In genomic region chr11:116571767-116572679, GRCm38 (mm10) we compare ENCODE assay signal across 8 mouse cellular contexts. TPM values are rescaled to one million over a fixed set of nuclear protein-coding genes. Genes with fewer than 3 reads are reported as not detected.
A peak's percentile ranks its signal among the peaks of the same experiment; 100 is the strongest.
DNase-seq lines count a peak whose midpoint lies in the region; ATAC-seq and TF ChIP-seq lines count a peak whose summit lies in the region.
"Had no signal": no experiment of that assay in that cellular context is flagged by ENCODE, and none has a peak within 500 bp of the region (broad histone marks: within the 10 kb centered on the region; RNA-seq: fewer than 3 reads in every experiment).

No protein-coding gene starts in this region.

- no peaks in the 10 kb centered on the region for H3K9me3 ChIP-seq in CH12.LX (replicated peaks; ENCODE audit: low read length)
- H3K9me3 ChIP-seq in liver, embryonic 11.5 days (ENCODE audit: control insufficient read depth, low read length), result no peaks in the 10 kb centered on the region
- H3K9me3 ChIP-seq in forebrain, embryonic 14.5 days (replicated peaks; ENCODE audit: control insufficient read depth, low read length), result no peaks in the 10 kb centered on the region

- no peak for DNase-seq in CH12.LX (ENCODE audit: extremely low read depth)
- peak; percentile 75 for DNase-seq in Muller cell, postnatal 12 days (ENCODE audit: inconsistent ontology term)
- no peak for DNase-seq in liver, embryonic 11.5 days (ENCODE audit: low spot score)
- no peak for DNase-seq in kidney, postnatal 25 days
- no peak for DNase-seq in right cerebral cortex, adult 2 months (ENCODE audit: low spot score in 2 of 2)
- no peak for DNase-seq in forebrain, embryonic 14.5 days (ENCODE audit: low spot score)

- 52% methylated on average over 19 of the region's 19 CpGs for WGBS in liver, embryonic 11.5 days
- WGBS in forebrain, embryonic 14.5 days, result 86% methylated on average over 19 of the region's 19 CpGs

- no peak for TF ChIP-seq POLR2A in CH12.LX (IDR thresholded peaks at IDR 0.05; ENCODE audit: low read depth, low read length)

- H3K27me3 ChIP-seq in CH12.LX (replicated peaks), result no peaks in the 10 kb centered on the region
- H3K27me3 ChIP-seq in liver, embryonic 11.5 days (replicated peaks; ENCODE audit: control insufficient read depth, insufficient read depth, low read length), result no peaks in the 10 kb centered on the region
- H3K27me3 ChIP-seq in forebrain, embryonic 14.5 days (replicated peaks; ENCODE audit: control insufficient read depth, insufficient read depth, low read length), result no peaks in the 10 kb centered on the region

- H3K27ac ChIP-seq in CH12.LX (ENCODE audit: insufficient read depth, low read depth), result no peak overlapping the region; the same call in 1 of the 2 replicates
- peak overlapping the region; percentile 84 for H3K27ac ChIP-seq in liver, embryonic 11.5 days (ENCODE audit: low read depth, low read length)
- no peak overlapping the region; the same call in 1 of the 2 replicates for H3K27ac ChIP-seq in forebrain, embryonic 14.5 days (ENCODE audit: low read depth, low read length)

- no peak for TF ChIP-seq EP300 in CH12.LX (IDR thresholded peaks at IDR 0.05; ENCODE audit: low read length)

- peak; percentile 75 for ATAC-seq in erythroid progenitor cell, adult 5-6 weeks (replicated peaks; ENCODE audit: low FRiP score, poor library complexity, severe bottlenecking)
- peak; percentile 58 for ATAC-seq in liver, embryonic 11.5 days (replicated peaks; ENCODE audit: low FRiP score)
- ATAC-seq in forebrain, embryonic 14.5 days, result no peak

- no peak overlapping the region for H3K9ac ChIP-seq in CH12.LX (ENCODE audit: insufficient read depth, low read depth)
- H3K9ac ChIP-seq in liver, embryonic 11.5 days (ENCODE audit: low read depth, low read length), result peak overlapping the region; percentile 44
- no peak overlapping the region for H3K9ac ChIP-seq in forebrain, embryonic 14.5 days (ENCODE audit: low read length)

- no peak for TF ChIP-seq CTCF in CH12.LX (conservative IDR thresholded peaks at IDR 0.05 in 1 of 2, IDR thresholded peaks at IDR 0.05 in 1 of 2; ENCODE audit: low read depth in 2 of 2, low read length in 2 of 2)

- TF ChIP-seq RAD21 in CH12.LX (IDR thresholded peaks at IDR 0.05; ENCODE audit: low read depth, low read length), result no peak

- H3K36me3 ChIP-seq in CH12.LX (replicated peaks in 1 of 2; ENCODE audit: control insufficient read depth in 1 of 2, insufficient read depth in 1 of 2, low read length in 1 of 2), result peaks cover 0 to 45% of the 10 kb centered on the region in 2 experiments
- no peaks in the 10 kb centered on the region for H3K36me3 ChIP-seq in liver, embryonic 11.5 days (ENCODE audit: control insufficient read depth, insufficient read depth, low read length)
- H3K36me3 ChIP-seq in forebrain, embryonic 14.5 days (ENCODE audit: control insufficient read depth, insufficient read depth, low read length), result 0 out of 2 replicates have a peak, but pooled peaks cover 3% of the 10 kb centered on the region

- peak overlapping the region; percentile 11; the same call in 1 of the 2 replicates for H3K4me2 ChIP-seq in CH12.LX (ENCODE audit: insufficient read depth, low read depth, poor library complexity, severe bottlenecking)
- peak overlapping the region; percentile 52 for H3K4me2 ChIP-seq in liver, embryonic 11.5 days
- H3K4me2 ChIP-seq in forebrain, embryonic 14.5 days (ENCODE audit: low read length), result no peak overlapping the region

- in situ Hi-C loops in CH12.LX (cut with MboI; ENCODE audit: low pct_ligation_motif_present, low pct_unique_long_range_greater_than_20kb, low sequenced_read_pairs), result no loop called here

- peak overlapping the region in 1 of 3 experiments; percentile 6 for H3K4me3 ChIP-seq in CH12.LX (replicated peaks in 1 of 3; ENCODE audit: low read depth in 2 of 3, low read length in 2 of 3, poor library complexity in 1 of 3)
- peak overlapping the region; percentile 4; the same call in 1 of the 2 replicates for H3K4me3 ChIP-seq in liver, embryonic 11.5 days (ENCODE audit: low read depth, low read length)
- H3K4me3 ChIP-seq in forebrain, embryonic 14.5 days (ENCODE audit: low read depth, low read length), result no peak overlapping the region

- dilution Hi-C loops in CH12.LX (cut with MboI; ENCODE audit: extremely low pct_ligation_motif_present, extremely low pct_unique_long_range_greater_than_20kb, low sequenced_read_pairs), result no loop called here

- H3K79me2 ChIP-seq in CH12.LX (replicated peaks; ENCODE audit: control insufficient read depth, extremely low read depth, insufficient read depth, poor library complexity, severe bottlenecking), result peaks cover 12% of the 10 kb centered on the region

- peaks cover 22 to 92% of the 10 kb centered on the region in 2 experiments for H3K4me1 ChIP-seq in CH12.LX (ENCODE audit: control insufficient read depth in 1 of 2, insufficient read depth in 2 of 2)
- H3K4me1 ChIP-seq in liver, embryonic 11.5 days (replicated peaks; ENCODE audit: control insufficient read depth, insufficient read depth, low read length), result peaks cover 52% of the 10 kb centered on the region
- H3K4me1 ChIP-seq in forebrain, embryonic 14.5 days (ENCODE audit: control insufficient read depth, insufficient read depth, low read length), result peaks cover 9% of the 10 kb centered on the region

TF ChIP-seq in CH12.LX, 34 proteins besides CTCF, POLR2A, EP300 and RAD21:
- TF ChIP-seq SMC3 (IDR thresholded peaks at IDR 0.05; ENCODE audit: low read depth, low read length), result no peak
- TF ChIP-seq USF1 (IDR thresholded peaks at IDR 0.05; ENCODE audit: low read depth, low read length), result no peak
- no peak for TF ChIP-seq ZC3H11A (IDR thresholded peaks at IDR 0.05; ENCODE audit: low read depth, low read length)
- no peak for TF ChIP-seq MAZ (IDR thresholded peaks at IDR 0.05; ENCODE audit: low read depth, low read length)
- no peak for TF ChIP-seq PAX5 (IDR thresholded peaks at IDR 0.05; ENCODE audit: low read length)
- no peak for TF ChIP-seq ZKSCAN1 (IDR thresholded peaks at IDR 0.05; ENCODE audit: borderline replicate concordance, low read depth, low read length)
- TF ChIP-seq CHD1 (IDR thresholded peaks at IDR 0.05; ENCODE audit: low read depth, low read length), result no peak
- TF ChIP-seq MAX (IDR thresholded peaks at IDR 0.05; ENCODE audit: low read length), result peak; percentile 53; the same call in 1 of the 2 replicates
- TF ChIP-seq MYC (IDR thresholded peaks at IDR 0.05; ENCODE audit: low read depth, low read length), result no peak
- no peak for TF ChIP-seq TBP (conservative IDR thresholded peaks at IDR 0.05; ENCODE audit: low read depth, low read length)
- TF ChIP-seq BHLHE40 (IDR thresholded peaks at IDR 0.05; ENCODE audit: low read depth, low read length), result peak; percentile 73
- TF ChIP-seq IRF4 (IDR thresholded peaks at IDR 0.05; ENCODE audit: low read depth, low read length), result no peak
- no peak for TF ChIP-seq USF2 (conservative IDR thresholded peaks at IDR 0.05; ENCODE audit: low read depth, low read length)

RNA-seq across cellular contexts. Expression of gene Ube2o, which starts 9.2 kb away (rescaled TPM):
- total RNA-seq in CH12.LX (2012; rRNA removed) (37.6 and 42.8 TPM in 2 replicates), CH12.LX (2014; rRNA removed) (12.6 and 12.7 TPM in 2 replicates)
- polyA plus RNA-seq in CH12.LX (2012; ENCODE audit: insufficient read length, low read depth), result 50.5 and 61.7 TPM in 2 replicates
- total RNA-seq in erythroid progenitor cell, adult 5-6 weeks (2015; ENCODE audit: low replicate concordance), result 95.5 and 136 TPM in 2 replicates
- 126 and 150 TPM in 2 replicates for total RNA-seq in erythroid progenitor cell, adult 5-6 weeks (2017; ENCODE audit: low replicate concordance)
- 13.5 and 13.9 TPM in 2 replicates for polyA plus RNA-seq in liver, embryonic 11.5 days (2014; fragmentation: Nextera tagmentation; extraction: Ambion mirVana)
- 16.7 and 20.7 TPM in 2 replicates for polyA plus RNA-seq in forebrain, embryonic 14.5 days (2014; fragmentation: Nextera tagmentation; extraction: Ambion mirVana)

RNA-seq across cellular contexts. Expression of gene Aanat, which starts 14.2 kb away (rescaled TPM):
- not detected in 2 replicates for total RNA-seq in CH12.LX (2012; rRNA removed)
- total RNA-seq in CH12.LX (2014; rRNA removed), result not detected in 2 replicates
- polyA plus RNA-seq in CH12.LX (2012; ENCODE audit: insufficient read length, low read depth), result not detected in 2 replicates
- not detected in 2 replicates for total RNA-seq in erythroid progenitor cell, adult 5-6 weeks (2015; ENCODE audit: low replicate concordance)
- not detected in 2 replicates for total RNA-seq in erythroid progenitor cell, adult 5-6 weeks (2017; ENCODE audit: low replicate concordance)
- not detected in 2 replicates for polyA plus RNA-seq in liver, embryonic 11.5 days (2014; fragmentation: Nextera tagmentation; extraction: Ambion mirVana)
- 0.36 TPM in 1 of 2 replicates, not detected in the other for polyA plus RNA-seq in forebrain, embryonic 14.5 days (2014; fragmentation: Nextera tagmentation; extraction: Ambion mirVana)
- polyA plus RNA-seq: intestine, embryonic 14.5 days had no signal

RNA-seq across cellular contexts. Expression of gene Sphk1, which starts 41.3 kb away (rescaled TPM):
- total RNA-seq in CH12.LX (2012; rRNA removed), result 0.84 and 2.1 TPM in 2 replicates
- total RNA-seq in CH12.LX (2014; rRNA removed), result 0.20 and 0.89 TPM in 2 replicates
- polyA plus RNA-seq in CH12.LX (2012; ENCODE audit: insufficient read length, low read depth), result 0.26 and 0.50 TPM in 2 replicates
- 34.0 and 39.3 TPM in 2 replicates for total RNA-seq in erythroid progenitor cell, adult 5-6 weeks (2015; ENCODE audit: low replicate concordance)
- 65.2 and 96.7 TPM in 2 replicates for total RNA-seq in erythroid progenitor cell, adult 5-6 weeks (2017; ENCODE audit: low replicate concordance)
- 39.0 and 44.1 TPM in 2 replicates for polyA plus RNA-seq in liver, embryonic 11.5 days (2014; fragmentation: Nextera tagmentation; extraction: Ambion mirVana)
- 2.2 and 2.7 TPM in 2 replicates for polyA plus RNA-seq in forebrain, embryonic 14.5 days (2014; fragmentation: Nextera tagmentation; extraction: Ambion mirVana)

RNA-seq across cellular contexts. Expression of gene Rhbdf2, which starts 54.8 kb away (rescaled TPM):
- total RNA-seq in CH12.LX (2012; rRNA removed) (8.5 and 12.1 TPM in 2 replicates), CH12.LX (2014; rRNA removed) (3.1 and 3.4 TPM in 2 replicates)
- 11.8 and 14.7 TPM in 2 replicates for polyA plus RNA-seq in CH12.LX (2012; ENCODE audit: insufficient read length, low read depth)
- 6.3 and 12.6 TPM in 2 replicates for total RNA-seq in erythroid progenitor cell, adult 5-6 weeks (2015; ENCODE audit: low replicate concordance)
- 5.9 and 11.5 TPM in 2 replicates for total RNA-seq in erythroid progenitor cell, adult 5-6 weeks (2017; ENCODE audit: low replicate concordance)
- 9.9 and 10.6 TPM in 2 replicates for polyA plus RNA-seq in liver, embryonic 11.5 days (2014; fragmentation: Nextera tagmentation; extraction: Ambion mirVana)
- 0.61 TPM in 2 replicates for polyA plus RNA-seq in forebrain, embryonic 14.5 days (2014; fragmentation: Nextera tagmentation; extraction: Ambion mirVana)

Comparison
In these comparisons a context has a peak if more than half of its experiments do, and no peak if none do; other contexts are left out.
1. RNA of gene Sphk1, which starts 41.3 kb away (polyA plus RNA-seq): 39.0 to 44.1 TPM in liver, embryonic 11.5 days; 2.2 to 2.7 TPM in forebrain, embryonic 14.5 days and 0.26 to 0.50 TPM in CH12.LX; every median in the first group is over 10 times any median in the second.